Mouse (Mus musculus) hindbrain, embryonic 14.5 days (tissue): ENCODE measurements around the gene Rassf6. TPM values are rescaled to one million over a fixed set of nuclear protein-coding genes. Genes with fewer than 3 reads are reported as not detected.
A peak's percentile ranks its signal among the peaks of the same experiment; 100 is the strongest.

Source experiments
- ATAC-seq: fragments of 200-750 bp; cut with Nextera tagmentation; 2 replicates; pipeline ENCODE4 v1.8.0; 2017; ENCODE audit warnings: moderate number of reproducible peaks, mild to moderate bottlenecking, moderate TSS enrichment, moderate library complexity; ENCODE audit not compliant: low FRiP score
- DNase-seq: peaks from one replicate; pipeline ENCODE4 v3.0.0-alpha.2; 2015; ENCODE audit warnings: low spot score
- H3K27ac ChIP-seq: fragments of 300-500 bp; sonication (generic); 2 replicates; pipeline ENCODE4 v1.5.1; 2014; ENCODE audit warnings: mild to moderate bottlenecking, moderate library complexity
- H3K27me3 ChIP-seq: fragments of 300-500 bp; sonication (generic); 2 replicates; pipeline ENCODE4 v1.6.1; 2014; ENCODE audit warnings: mild to moderate bottlenecking, low read length, mixed read lengths; ENCODE audit not compliant: control insufficient read depth, insufficient read depth
- H3K36me3 ChIP-seq: fragments of 300-500 bp; sonication (generic); replicated peaks from 2 replicates; pipeline ENCODE4 v1.6.1; 2014; ENCODE audit not compliant: control insufficient read depth, insufficient read depth
- H3K4me1 ChIP-seq: fragments of 300-500 bp; sonication (generic); replicated peaks from 2 replicates; pipeline ENCODE4 v1.6.1; 2014; ENCODE audit warnings: antibody characterized with exemption, low read length, mixed read lengths; ENCODE audit not compliant: control insufficient read depth, insufficient read depth
- H3K4me2 ChIP-seq: fragments of 300-500 bp; sonication (generic); replicated peaks from 2 replicates; pipeline ENCODE4 v1.6.1; 2014; ENCODE audit warnings: mild to moderate bottlenecking, moderate library complexity
- H3K4me3 ChIP-seq: fragments of 300-500 bp; sonication (generic); replicated peaks from 2 replicates; pipeline ENCODE4 v1.5.1; 2014; ENCODE audit warnings: mild to moderate bottlenecking, low read length
- H3K9ac ChIP-seq: fragments of 300-500 bp; sonication (generic); 2 replicates; pipeline ENCODE4 v1.6.1; 2014
- H3K9me3 ChIP-seq: fragments of 300-500 bp; sonication (generic); 2 replicates; pipeline ENCODE4 v1.6.1; 2016; ENCODE audit warnings: low read length; ENCODE audit not compliant: control insufficient read depth
- WGBS: fragments of 180-500 bp; shearing (Covaris S2); extraction: QIAGEN DNeasy Blood & Tissue Kit; methylation state at CpG from one replicate; pipeline ENCODE4 v1.1.7; 2014; 5-methylcytosine and 5-hydroxymethylcytosine counted together
- polyA plus RNA-seq: library from polyadenylated mRNA; unstranded; fragments of >200 nt; fragmentation: Nextera tagmentation; extraction: Ambion mirVana; gene quantifications from 2 replicates; pipeline ENCODE4 v1.2.1, GENCODE M21; 2014

Gene Rassf6
- polyA plus RNA-seq: 1.9 and 2.0 TPM in 2 replicates

DNA sequence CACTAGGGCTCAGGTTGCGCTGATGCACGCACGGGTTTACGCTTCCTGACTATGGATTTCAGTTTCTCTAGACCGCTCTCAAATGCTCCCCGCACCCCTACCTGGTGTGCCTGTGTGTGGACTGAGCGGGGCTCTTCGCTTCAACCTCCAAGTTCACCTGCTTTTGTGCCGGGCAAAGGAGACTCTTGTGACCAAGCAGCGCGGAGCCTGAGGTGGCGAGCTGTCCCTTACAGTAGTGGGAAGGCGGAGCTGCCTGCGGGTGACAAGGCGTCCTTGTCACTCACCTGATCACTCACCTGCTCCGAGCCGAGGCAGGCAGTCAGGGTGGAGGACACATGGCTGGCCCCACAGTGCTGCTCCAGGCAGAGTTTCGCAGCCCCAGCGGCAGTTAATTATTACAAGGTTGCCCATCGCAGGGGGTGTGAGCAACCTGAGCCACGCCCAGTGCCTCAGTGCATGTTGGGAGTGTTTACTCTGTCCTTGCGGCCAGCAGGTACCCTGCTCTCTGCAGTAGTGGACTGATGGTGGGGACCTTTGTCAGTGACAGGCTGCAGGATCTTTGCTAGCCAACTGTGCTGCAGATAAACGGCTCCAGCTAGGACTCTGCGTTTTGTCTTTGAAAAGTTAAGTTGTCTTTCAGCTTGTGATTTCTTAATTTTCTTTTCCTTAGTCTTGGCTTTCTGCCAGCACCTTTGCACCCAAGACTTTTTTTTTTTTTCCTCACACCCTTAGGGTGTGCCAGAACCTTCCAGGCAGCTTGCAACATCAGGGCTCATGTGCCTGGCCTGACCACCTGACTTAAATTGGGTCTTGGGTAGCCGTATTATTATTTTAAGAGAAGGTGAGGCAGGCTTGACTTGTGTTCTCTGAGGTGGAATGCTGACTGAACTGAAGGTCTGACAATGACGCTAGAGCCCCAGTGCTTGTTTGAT lies at the start of gene Rassf6:
Gene Rassf6, minus strand, starts transcription at position 372 of the 932 bp plus-strand sequence.
- Histone ChIP-seq H3K4me3 (peak within 1 kb of the TSS; percentile 34), H3K27ac (no peak within 1 kb of the TSS), H3K36me3 (no peaks in the 10 kb centered on the region), H3K4me2 (peak within 1 kb of the TSS; percentile 78), H3K9ac (peak within 1 kb of the TSS; percentile 57), H3K27me3 (no peaks in the 10 kb centered on the region), H3K4me1 (no peaks in the 10 kb centered on the region), H3K9me3 (no peaks in the 10 kb centered on the region)
- DNase-seq (no peak), ATAC-seq (peak; percentile 82)
- 12% methylated on average over 26 of the region's 26 CpGs for whole genome bisulfite sequencing

DNA sequence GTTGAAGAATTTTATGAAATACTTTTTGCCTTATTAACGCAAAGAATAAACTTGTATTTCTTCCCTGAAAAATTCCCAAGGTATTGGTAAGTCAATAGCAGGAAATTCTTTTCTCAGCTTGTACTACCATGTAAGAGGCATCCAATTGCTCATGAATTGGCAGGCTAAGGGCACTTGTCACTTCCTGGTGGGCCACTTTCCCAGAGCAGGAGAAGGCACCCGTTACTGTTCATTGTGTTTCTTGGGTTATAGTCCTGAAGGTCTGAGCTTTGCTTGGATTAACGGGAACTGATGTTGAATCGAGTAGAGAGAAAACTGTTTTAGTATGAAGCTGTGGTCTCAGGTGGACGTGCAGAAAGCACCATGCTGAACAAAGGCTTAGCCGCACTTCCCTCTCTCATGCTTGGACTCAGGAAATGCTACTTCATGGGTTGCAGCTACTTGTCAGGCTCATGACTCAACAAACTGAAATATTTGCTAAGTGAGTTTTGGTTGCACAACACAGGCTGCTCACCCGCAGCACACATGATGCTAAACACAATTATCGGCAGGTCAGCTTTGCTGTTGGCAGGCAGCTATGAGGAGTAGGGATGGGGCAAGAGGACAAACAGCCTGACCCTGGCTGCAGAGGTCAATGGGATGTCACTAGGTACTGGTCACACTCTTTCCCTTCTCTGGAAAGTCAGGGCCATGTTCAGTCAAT lies 49.1 kb upstream of the Rassf6 start:
- H3K4me3 ChIP-seq: no peak overlapping the region
- ATAC-seq (no peak), DNase-seq (no peak)
- 89% methylated on average over 8 of the region's 8 CpGs for WGBS
- H3K9ac ChIP-seq: no peak overlapping the region
- no peaks in the 10 kb centered on the region for H3K27me3 ChIP-seq
- no peaks in the 10 kb centered on the region for H3K4me1 ChIP-seq
- H3K4me2 ChIP-seq: no peak overlapping the region
- H3K36me3 ChIP-seq: no peaks in the 10 kb centered on the region
- H3K27ac ChIP-seq: no peak overlapping the region
- H3K9me3 ChIP-seq: no peaks in the 10 kb centered on the region

- Histone ChIP-seq H3K27ac (no peak overlapping the region), H3K9me3 (no peaks in the 10 kb centered on the region), H3K36me3 (no peaks in the 10 kb centered on the region), H3K9ac (no peak overlapping the region), H3K4me2 (no peak overlapping the region), H3K4me3 (no peak overlapping the region), H3K4me1 (no peaks in the 10 kb centered on the region), H3K27me3 (no peaks in the 10 kb centered on the region)
- ATAC-seq (no peak), DNase-seq (no peak)
- WGBS: 96% methylated on average over 10 of the region's 10 CpGs
Measured at GRCm38 (mm10) chr5:90687913-90688312, 47.5 kb upstream of the Rassf6 start.

DNA sequence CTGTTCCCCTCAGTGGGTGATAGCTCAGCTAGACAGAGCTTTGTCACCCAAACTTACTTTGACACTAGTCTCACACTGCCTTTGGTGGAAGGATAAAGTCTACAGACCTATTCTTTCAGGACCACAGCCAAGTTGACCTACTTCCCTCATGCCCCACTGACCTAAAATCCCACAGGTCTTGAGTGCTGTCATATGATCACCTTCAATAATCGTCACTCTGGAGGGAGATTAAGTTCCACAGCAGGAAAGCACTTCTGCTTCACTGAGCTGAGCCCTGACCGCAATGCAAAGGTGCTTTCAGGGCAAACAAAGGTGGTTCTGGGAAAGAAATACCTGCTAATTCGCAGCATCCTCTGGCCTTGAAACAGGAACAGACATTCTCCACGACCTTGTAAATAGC lies 44.5 kb upstream of the Rassf6 start:
- 64% methylated on average over 4 of the region's 4 CpGs for WGBS

GRCm38 (mm10) chr5:90681842-90682241 lies 41.4 kb upstream of the Rassf6 start:
- 89% methylated on average over 4 of the region's 4 CpGs for WGBS
- Histone ChIP-seq H3K4me1 (no peaks in the 10 kb centered on the region), H3K4me2 (no peak overlapping the region), H3K36me3 (no peaks in the 10 kb centered on the region), H3K9me3 (no peaks in the 10 kb centered on the region), H3K27ac (no peak overlapping the region), H3K9ac (no peak overlapping the region), H3K27me3 (no peaks in the 10 kb centered on the region), H3K4me3 (no peak overlapping the region)
- no peak for ATAC-seq
- DNase-seq: no peak

More for the DNA sequence above, 44.5 kb upstream of the Rassf6 start:
- no peak for DNase-seq
- ATAC-seq: no peak
- H3K9ac ChIP-seq: no peak overlapping the region
- H3K27me3 ChIP-seq: no peaks in the 10 kb centered on the region
- H3K9me3 ChIP-seq: no peaks in the 10 kb centered on the region
- H3K4me1 ChIP-seq: no peaks in the 10 kb centered on the region
- H3K4me2 ChIP-seq: no peak overlapping the region
- H3K27ac ChIP-seq: no peak overlapping the region
- no peak overlapping the region for H3K4me3 ChIP-seq
- no peaks in the 10 kb centered on the region for H3K36me3 ChIP-seq

GRCm38 (mm10) chr5:90677560-90677959 lies 37.1 kb upstream of the Rassf6 start:
- no peak overlapping the region for H3K27ac ChIP-seq
- no peaks in the 10 kb centered on the region for H3K27me3 ChIP-seq
- no peak overlapping the region for H3K4me3 ChIP-seq
- DNase-seq (no peak), ATAC-seq (no peak)
- no peak overlapping the region for H3K9ac ChIP-seq
- H3K4me1 ChIP-seq: no peaks in the 10 kb centered on the region
- no peak overlapping the region for H3K4me2 ChIP-seq
- no peaks in the 10 kb centered on the region for H3K36me3 ChIP-seq
- 76% methylated on average over 2 of the region's 2 CpGs for WGBS
- H3K9me3 ChIP-seq: no peaks in the 10 kb centered on the region

DNA sequence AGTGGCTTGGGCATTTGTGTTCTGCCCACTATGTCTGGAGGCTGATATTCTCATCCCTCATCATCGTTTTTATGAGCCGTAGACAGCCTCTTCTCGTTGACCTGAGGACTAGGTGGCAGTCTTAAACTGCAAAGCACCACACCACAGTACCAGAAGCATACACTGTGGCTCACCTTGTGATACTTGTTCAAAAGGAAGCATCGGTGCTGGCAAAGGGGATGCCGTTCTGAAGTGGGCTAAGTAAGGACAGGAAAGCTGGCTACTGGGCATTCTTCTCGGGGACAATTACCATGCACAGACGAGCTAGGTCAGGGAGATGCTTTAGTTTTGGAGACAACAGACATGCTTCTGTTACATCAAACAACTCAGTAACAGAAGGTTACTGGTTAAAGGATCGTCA lies 21.4 kb upstream of the Rassf6 start:
- Histone ChIP-seq H3K4me1 (no peaks in the 10 kb centered on the region), H3K4me3 (no peak overlapping the region), H3K27ac (no peak overlapping the region), H3K9me3 (no peaks in the 10 kb centered on the region), H3K27me3 (no peaks in the 10 kb centered on the region), H3K9ac (no peak overlapping the region), H3K36me3 (no peaks in the 10 kb centered on the region), H3K4me2 (no peak overlapping the region)
- DNase-seq (no peak), ATAC-seq (no peak)
- 70% methylated on average over 8 of the region's 8 CpGs for WGBS

DNA sequence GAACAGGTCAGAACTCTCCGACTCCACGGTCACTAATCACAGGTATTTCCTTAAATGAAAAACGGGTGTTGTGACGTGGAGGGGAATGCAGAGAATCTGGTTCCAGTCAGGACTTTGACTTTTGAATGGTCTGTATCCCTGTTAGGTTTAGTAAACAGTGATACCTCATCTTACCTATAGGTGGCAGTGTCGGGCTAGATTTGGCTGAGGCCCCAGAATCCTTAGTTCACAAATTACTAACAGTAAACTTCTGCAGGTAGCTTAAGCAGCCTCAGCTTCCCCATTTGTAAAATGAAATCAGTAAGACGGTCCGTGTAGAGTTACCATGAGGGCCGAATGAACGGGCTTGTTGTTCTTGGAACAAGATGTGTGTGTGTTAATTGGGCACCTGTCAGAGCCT lies 21.0 kb upstream of the Rassf6 start:
- Histone ChIP-seq H3K27ac (no peak overlapping the region), H3K9ac (no peak overlapping the region), H3K9me3 (no peaks in the 10 kb centered on the region), H3K4me3 (no peak overlapping the region), H3K4me1 (no peaks in the 10 kb centered on the region), H3K4me2 (no peak overlapping the region), H3K36me3 (no peaks in the 10 kb centered on the region), H3K27me3 (no peaks in the 10 kb centered on the region)
- DNase-seq (peak; percentile 85), ATAC-seq (peak; percentile 65; the same call in 1 of the 2 replicates)
- 28% methylated on average over 9 of the region's 9 CpGs for WGBS

DNA sequence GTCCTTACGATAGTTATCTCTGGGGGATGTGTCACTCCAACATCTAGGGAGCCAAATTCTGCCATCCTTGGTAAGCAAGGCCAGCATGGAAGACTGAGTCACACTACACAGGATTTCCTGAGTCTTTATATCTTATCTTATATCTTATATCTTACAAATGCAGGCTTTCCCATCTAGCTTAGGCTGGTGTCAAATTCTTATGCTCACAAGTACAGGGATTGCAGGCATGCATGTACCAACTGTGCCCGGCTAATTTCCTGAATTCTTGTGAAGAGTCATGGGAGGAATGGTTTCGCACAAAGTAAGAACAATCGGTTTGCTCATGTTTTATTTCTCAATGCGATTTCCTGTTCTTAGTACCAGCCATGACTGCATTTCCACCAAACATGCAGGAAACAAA lies 20.0 kb upstream of the Rassf6 start:
- Histone ChIP-seq H3K9me3 (no peaks in the 10 kb centered on the region), H3K27me3 (no peaks in the 10 kb centered on the region), H3K4me2 (no peak overlapping the region), H3K27ac (no peak overlapping the region), H3K4me1 (no peaks in the 10 kb centered on the region), H3K9ac (no peak overlapping the region), H3K4me3 (no peak overlapping the region), H3K36me3 (no peaks in the 10 kb centered on the region)
- 91% methylated on average over 5 of the region's 5 CpGs for WGBS
- ATAC-seq (no peak), DNase-seq (no peak)
